Mouse (Mus musculus): ENCODE data around the gene Mrpl23.

DNA sequence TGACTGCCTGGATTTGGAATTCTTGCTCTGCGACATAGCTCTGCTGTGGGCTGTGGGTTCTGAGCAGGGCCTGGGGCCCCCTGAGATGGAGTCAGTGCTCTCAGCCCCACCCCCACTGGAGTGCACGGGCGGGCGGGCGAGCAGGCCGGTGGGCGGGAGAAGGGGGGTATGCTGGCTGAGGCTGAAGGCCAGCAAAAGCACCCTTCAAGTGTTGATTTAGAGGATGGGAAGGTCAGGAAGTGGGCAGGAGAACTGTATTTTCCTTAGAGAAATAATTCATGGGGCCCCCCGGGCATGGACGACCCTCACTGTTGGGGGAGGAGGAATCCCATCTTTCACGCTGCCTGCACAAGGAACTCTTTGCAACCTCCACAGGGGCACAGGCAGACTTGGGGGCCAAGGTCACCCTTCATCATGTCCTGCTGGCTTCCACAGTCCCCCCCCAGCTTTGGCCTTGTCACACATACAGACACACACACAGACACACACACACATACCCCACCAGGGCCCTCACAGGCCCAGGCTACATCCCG, 10.4 kb downstream of the Mrpl23 start:
- TF ChIP-seq CTCF (IDR thresholded peaks at IDR 0.05; ENCODE audit: extremely low read depth, insufficient read length, insufficient replicate concordance, low read depth, low read length) (no peak), POLR2A (IDR thresholded peaks at IDR 0.05; ENCODE audit: low read depth, low read length) (no peak)

Data from small intestine, adult 2 months (tissue).